Mouse (Mus musculus): Measurements from ENCODE around the gene Sdhc.
"Not testable (repeated sequence)": the region's sequence is repeated elsewhere in the genome, so short reads cannot be mapped to it uniquely, and the experiment has no call there.

Sdhc gene

GRCm38 (mm10) chr1:171088237-171088869 lies 62.0 kb downstream of the Sdhc start:
- ATAC-seq (ENCODE audit: insufficient number of reproducible peaks, low FRiP score, low TSS enrichment), result not testable (repeated sequence)

GRCm38 (mm10) chr1:171085718-171086117 lies 64.7 kb downstream of the Sdhc start:
- no peak for ATAC-seq (ENCODE audit: insufficient number of reproducible peaks, low FRiP score, low TSS enrichment)

GRCm38 (mm10) chr1:171081512-171082231 lies 68.7 kb downstream of the Sdhc start:
- ATAC-seq (ENCODE audit: insufficient number of reproducible peaks, low FRiP score, low TSS enrichment), result not testable (repeated sequence)

- not testable (repeated sequence) for ATAC-seq (ENCODE audit: insufficient number of reproducible peaks, low FRiP score, low TSS enrichment)
Measured at GRCm38 (mm10) chr1:171079825-171080224, 70.6 kb downstream of the Sdhc start.

GRCm38 (mm10) chr1:171079345-171079744 lies 71.1 kb downstream of the Sdhc start:
- ATAC-seq (ENCODE audit: insufficient number of reproducible peaks, low FRiP score, low TSS enrichment), result not testable (repeated sequence)

- not testable (repeated sequence) for ATAC-seq (ENCODE audit: insufficient number of reproducible peaks, low FRiP score, low TSS enrichment)
Measured at GRCm38 (mm10) chr1:171078419-171078818, 72.0 kb downstream of the Sdhc start.

- ATAC-seq (ENCODE audit: insufficient number of reproducible peaks, low FRiP score, low TSS enrichment), result peak; percentile 9; the same call in 1 of the 2 replicates
Measured at GRCm38 (mm10) chr1:171077955-171078354, 72.4 kb downstream of the Sdhc start.

- not testable (repeated sequence) for ATAC-seq (ENCODE audit: insufficient number of reproducible peaks, low FRiP score, low TSS enrichment)
Measured at GRCm38 (mm10) chr1:171077192-171077591, 73.2 kb downstream of the Sdhc start.
